Mouse (Mus musculus) limb, embryonic 12.5 days (tissue): ENCODE data around the gene Tppp3. TPM values are rescaled to one million over a fixed set of nuclear protein-coding genes. Genes with fewer than 3 reads are reported as not detected.

ENCODE experiments used
- ATAC-seq: fragments of 200-750 bp; cut with Nextera tagmentation; 2 replicates; pipeline ENCODE4 v1.8.0; 2017; ENCODE audit warnings: low read depth, moderate TSS enrichment; ENCODE audit not compliant: insufficient number of reproducible peaks, insufficient read depth, low FRiP score, low TSS enrichment
- H3K27ac ChIP-seq: fragments of 300-500 bp; sonication (generic); 2 replicates; pipeline ENCODE4 v1.5.1; 2016; ENCODE audit warnings: mild to moderate bottlenecking, moderate library complexity
- H3K27me3 ChIP-seq: fragments of 300-500 bp; sonication (generic); 2 replicates; pipeline ENCODE4 v1.6.1; 2016; ENCODE audit warnings: mild to moderate bottlenecking, moderate library complexity
- H3K36me3 ChIP-seq: fragments of 300-500 bp; sonication (generic); 2 replicates; pipeline ENCODE4 v1.6.1; 2016; ENCODE audit warnings: mild to moderate bottlenecking, moderate library complexity
- H3K4me1 ChIP-seq: fragments of 300-500 bp; sonication (generic); replicated peaks from 2 replicates; pipeline ENCODE4 v1.6.1; 2016
- H3K4me2 ChIP-seq: fragments of 300-500 bp; sonication (generic); 2 replicates; pipeline ENCODE4 v1.6.1; 2016; ENCODE audit warnings: mild to moderate bottlenecking, moderate library complexity
- H3K4me3 ChIP-seq: fragments of 300-500 bp; sonication (generic); replicated peaks from 2 replicates; pipeline ENCODE4 v1.5.1; 2016; ENCODE audit warnings: mild to moderate bottlenecking
- H3K9ac ChIP-seq: fragments of 300-500 bp; sonication (generic); replicated peaks from 2 replicates; pipeline ENCODE4 v1.6.1; 2016; ENCODE audit warnings: mild to moderate bottlenecking, moderate library complexity
- H3K9me3 ChIP-seq: fragments of 300-500 bp; sonication (generic); 2 replicates; pipeline ENCODE4 v1.6.1; 2016; ENCODE audit warnings: mild to moderate bottlenecking, moderate library complexity
- WGBS: fragments of 180-500 bp; shearing (Covaris S2); methylation state at CpG from one replicate; pipeline ENCODE4 v1.1.7; 2016; 5-methylcytosine and 5-hydroxymethylcytosine counted together
- polyA plus RNA-seq: library from polyadenylated mRNA; unstranded; fragments of >200 nt; fragmentation: Nextera tagmentation; extraction: Ambion mirVana; gene quantifications from 2 replicates; pipeline ENCODE4 v1.2.1, GENCODE M21; 2016

Tppp3 gene
- polyA plus RNA-seq, 1 experiment from 2014 or later = 28.9 TPM

DNA sequence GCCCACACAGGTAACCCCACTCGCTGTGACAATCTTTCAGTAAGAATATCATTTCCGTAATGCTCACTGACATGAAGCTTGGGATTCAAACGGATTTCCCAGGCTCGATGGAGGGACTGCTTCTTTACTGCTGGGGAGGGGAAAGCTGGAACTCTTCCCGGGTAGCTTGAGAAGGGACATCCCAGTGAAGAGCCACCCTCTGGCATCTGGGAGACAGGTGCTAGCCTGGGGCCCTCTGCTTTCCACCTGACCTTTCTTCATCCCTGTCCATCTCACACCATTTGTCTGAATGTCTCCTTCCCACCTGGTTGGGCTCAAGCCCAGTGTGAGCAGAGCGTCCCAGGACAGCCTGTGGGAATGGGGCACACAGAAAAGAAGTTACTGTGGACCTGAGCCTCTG is 5.1 kb downstream of the Tppp3 start:
- H3K9ac ChIP-seq = no peak overlapping the region
- ATAC-seq = no peak

DNA sequence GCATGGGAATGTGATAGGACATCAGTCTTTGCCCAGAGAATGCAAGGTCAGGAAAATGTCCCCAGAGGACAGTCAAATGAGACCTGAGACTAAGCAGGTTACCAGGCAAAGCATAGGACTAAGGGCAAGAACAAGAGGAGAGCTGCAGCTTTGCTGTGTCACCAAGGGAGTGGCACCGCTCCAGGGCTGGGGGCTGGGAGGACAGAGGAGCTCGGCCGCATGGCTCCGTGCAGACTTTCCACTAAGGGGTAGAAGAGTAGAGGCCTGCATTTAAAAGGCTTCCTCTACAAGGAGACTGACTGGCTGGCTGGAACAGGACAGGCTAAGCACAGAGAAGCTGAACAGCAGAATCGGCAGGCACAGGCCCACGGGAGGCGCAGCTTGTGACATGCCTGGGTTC is 6.7 kb downstream of the Tppp3 start:
- no peak for ATAC-seq
- Histone ChIP-seq H3K36me3 (peaks cover 4% of the 10 kb centered on the region; the same call in 1 of the 2 replicates), H3K27me3 (no peaks in the 10 kb centered on the region), H3K9me3 (no peaks in the 10 kb centered on the region), H3K4me3 (no peak overlapping the region), H3K4me1 (peaks cover 20% of the 10 kb centered on the region), H3K27ac (no peak overlapping the region), H3K9ac (no peak overlapping the region), H3K4me2 (no peak overlapping the region)
- WGBS = 65% methylated on average over 7 of the region's 7 CpGs

More for the DNA sequence above, 5.1 kb downstream of the Tppp3 start:
- Histone ChIP-seq H3K4me2 (no peak overlapping the region), H3K27ac (no peak overlapping the region), H3K36me3 (peaks cover 4% of the 10 kb centered on the region; the same call in 1 of the 2 replicates), H3K27me3 (peaks cover 13% of the 10 kb centered on the region), H3K9me3 (no peaks in the 10 kb centered on the region), H3K4me1 (peaks cover 26% of the 10 kb centered on the region), H3K4me3 (no peak overlapping the region)
- 76% methylated on average over 6 of the region's 6 CpGs for WGBS

DNA sequence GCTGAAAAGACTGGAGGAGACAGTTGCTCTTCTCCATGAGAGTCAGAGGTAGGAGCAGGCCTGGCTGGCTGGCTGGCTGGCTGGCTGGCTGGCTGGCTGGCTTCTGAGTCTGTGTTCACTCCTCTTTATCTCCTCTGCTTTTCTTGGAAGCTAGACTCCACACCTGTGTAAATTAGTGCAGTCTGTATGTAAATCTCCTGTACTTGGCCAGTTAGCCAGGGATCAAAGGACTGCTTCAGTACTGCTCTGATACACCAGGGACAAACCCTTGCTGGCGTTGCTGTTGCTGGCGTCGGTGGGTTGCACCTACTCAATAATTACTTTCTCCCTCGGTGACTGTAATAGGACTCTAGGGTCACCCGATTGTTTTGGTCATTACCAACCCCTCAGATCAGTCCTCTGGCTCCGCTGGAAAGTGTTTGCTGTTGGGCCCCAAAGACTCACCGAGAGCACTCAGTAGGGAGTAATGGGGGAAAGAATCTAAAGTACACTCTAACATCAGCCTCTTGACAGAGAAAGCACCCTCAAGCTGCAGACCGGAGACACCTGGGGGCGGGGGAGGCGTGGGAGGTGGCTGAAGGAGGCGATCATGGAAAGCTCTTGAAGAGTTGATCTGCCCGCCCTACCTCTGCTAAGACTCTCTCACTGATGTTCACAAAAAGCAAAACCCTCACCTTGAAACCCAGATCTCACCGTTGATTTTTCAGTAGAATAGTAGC is 10.1 kb downstream of the Tppp3 start:
- Histone ChIP-seq H3K36me3 (no peaks in the 10 kb centered on the region), H3K4me2 (no peak overlapping the region), H3K27me3 (no peaks in the 10 kb centered on the region), H3K9me3 (no peaks in the 10 kb centered on the region), H3K4me1 (peaks cover 12% of the 10 kb centered on the region), H3K27ac (no peak overlapping the region), H3K4me3 (no peak overlapping the region), H3K9ac (no peak overlapping the region)
- no peak for ATAC-seq
- WGBS = 48% methylated on average over 13 of the region's 13 CpGs

DNA sequence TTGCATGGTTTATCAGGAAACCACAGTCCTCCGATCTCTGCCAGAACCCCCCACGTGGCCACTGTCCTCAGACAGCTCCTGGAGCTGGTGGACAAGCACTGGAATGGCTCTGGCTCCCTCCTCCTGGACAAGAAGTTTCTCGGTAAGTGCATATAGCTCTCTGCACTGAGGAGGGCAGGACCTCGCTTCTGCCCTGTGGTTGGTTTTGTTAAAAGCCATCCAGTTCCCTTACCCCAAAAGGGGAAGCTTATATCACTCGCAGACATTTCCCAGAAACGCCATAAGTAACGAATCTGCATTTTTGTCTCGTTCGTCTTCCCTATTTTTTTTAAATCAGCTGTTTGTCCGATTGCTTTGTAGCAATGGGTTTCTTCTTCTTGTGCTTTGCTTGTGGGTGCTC is 16.1 kb downstream of the Tppp3 start:
- Histone ChIP-seq H3K4me2 (no peak overlapping the region), H3K9ac (no peak overlapping the region), H3K36me3 (no peaks in the 10 kb centered on the region), H3K4me1 (no peaks in the 10 kb centered on the region), H3K4me3 (no peak overlapping the region), H3K9me3 (no peaks in the 10 kb centered on the region), H3K27me3 (no peaks in the 10 kb centered on the region), H3K27ac (no peak overlapping the region)
- no peak for ATAC-seq
- WGBS = 64% methylated on average over 10 of the region's 10 CpGs

DNA sequence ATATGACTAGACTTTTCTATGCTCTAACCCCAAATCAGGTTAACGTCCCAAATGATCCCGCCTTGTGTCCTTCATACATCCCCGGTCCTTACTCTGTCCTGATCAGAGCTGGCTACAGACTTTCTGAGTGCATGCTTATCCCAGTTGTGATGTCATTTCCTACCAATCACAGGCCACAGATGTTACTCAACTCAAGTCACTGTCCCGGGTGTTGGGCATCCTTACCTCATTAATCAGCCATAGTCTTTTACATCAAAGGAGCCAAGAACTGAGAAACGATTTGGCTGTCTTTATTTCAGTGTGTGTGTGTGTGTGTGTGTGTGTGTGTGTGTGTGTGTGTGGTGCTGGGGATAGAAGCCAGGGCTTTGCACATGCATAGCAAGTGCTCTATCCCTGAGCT is 17.2 kb downstream of the Tppp3 start:
- no peaks in the 10 kb centered on the region for H3K9me3 ChIP-seq
- H3K36me3 ChIP-seq = no peaks in the 10 kb centered on the region
- no peak overlapping the region for H3K4me2 ChIP-seq
- H3K9ac ChIP-seq = no peak overlapping the region
- 63% methylated on average over 5 of the region's 5 CpGs for WGBS
- ATAC-seq = no peak
- no peak overlapping the region for H3K4me3 ChIP-seq
- no peaks in the 10 kb centered on the region for H3K27me3 ChIP-seq
- H3K4me1 ChIP-seq = no peaks in the 10 kb centered on the region
- no peak overlapping the region for H3K27ac ChIP-seq

DNA sequence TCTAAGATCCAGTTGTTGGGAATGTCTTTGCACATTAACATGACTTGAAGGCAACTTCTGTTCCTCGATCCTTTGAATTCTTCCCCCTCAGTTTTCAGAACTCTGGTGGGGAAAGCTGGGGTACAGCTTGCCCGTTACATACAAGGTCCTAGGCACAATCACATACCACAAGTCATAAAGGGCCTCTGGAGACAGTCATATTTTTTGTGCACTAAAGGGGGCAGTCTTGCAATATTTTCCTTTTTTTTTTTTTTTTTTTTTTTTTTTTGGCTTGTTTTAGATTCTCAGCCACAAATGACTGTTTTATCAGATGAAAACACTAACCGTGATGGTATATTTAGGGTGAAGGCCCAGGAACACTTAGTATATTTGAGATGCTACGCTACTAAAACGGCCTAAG is 18.0 kb downstream of the Tppp3 start:
- no peak overlapping the region for H3K4me2 ChIP-seq
- no peak overlapping the region for H3K4me3 ChIP-seq
- WGBS = 75% methylated on average over 5 of the region's 5 CpGs
- no peaks in the 10 kb centered on the region for H3K36me3 ChIP-seq
- ATAC-seq = no peak
- no peaks in the 10 kb centered on the region for H3K4me1 ChIP-seq
- H3K9ac ChIP-seq = no peak overlapping the region
- no peak overlapping the region for H3K27ac ChIP-seq
- H3K9me3 ChIP-seq = no peaks in the 10 kb centered on the region
- no peaks in the 10 kb centered on the region for H3K27me3 ChIP-seq

DNA sequence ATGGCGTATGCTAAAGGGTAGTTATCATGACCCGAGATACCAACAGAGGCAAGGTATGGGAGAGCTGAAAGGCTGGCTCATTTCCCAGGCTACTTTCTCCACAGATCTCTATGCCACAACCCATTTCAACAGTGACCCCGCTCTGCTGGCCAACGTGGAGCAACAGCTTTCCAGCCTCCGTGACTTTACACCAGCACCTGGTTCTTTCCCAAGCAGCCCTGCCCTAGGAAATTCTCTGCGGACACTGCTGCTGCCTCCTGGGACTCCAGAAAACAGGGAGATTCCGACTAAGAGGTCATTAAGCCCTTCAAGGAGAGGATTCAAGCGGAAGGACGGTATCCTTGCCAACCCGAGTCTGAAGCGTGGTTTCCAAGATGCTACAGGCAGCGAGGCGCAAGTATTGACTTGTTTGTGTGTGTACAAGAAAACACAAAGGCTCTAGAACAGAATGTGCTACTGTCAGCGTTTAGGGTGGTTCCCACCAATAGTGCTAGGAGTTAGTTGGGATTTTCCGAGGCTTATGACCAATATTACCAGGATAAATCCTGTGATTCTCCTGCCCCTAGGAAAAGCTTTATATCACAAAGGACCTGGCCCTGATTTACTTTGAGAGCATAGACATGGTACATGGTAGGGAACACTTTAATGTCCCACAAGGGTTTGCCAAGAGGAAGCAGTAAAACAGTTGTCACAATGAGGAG is 19.3 kb downstream of the Tppp3 start:
- Histone ChIP-seq H3K27me3 (no peaks in the 10 kb centered on the region), H3K9me3 (no peaks in the 10 kb centered on the region), H3K9ac (no peak overlapping the region), H3K4me1 (no peaks in the 10 kb centered on the region), H3K4me3 (no peak overlapping the region), H3K4me2 (no peak overlapping the region), H3K36me3 (no peaks in the 10 kb centered on the region), H3K27ac (no peak overlapping the region)
- ATAC-seq = no peak
- WGBS = 70% methylated on average over 15 of the region's 15 CpGs

DNA sequence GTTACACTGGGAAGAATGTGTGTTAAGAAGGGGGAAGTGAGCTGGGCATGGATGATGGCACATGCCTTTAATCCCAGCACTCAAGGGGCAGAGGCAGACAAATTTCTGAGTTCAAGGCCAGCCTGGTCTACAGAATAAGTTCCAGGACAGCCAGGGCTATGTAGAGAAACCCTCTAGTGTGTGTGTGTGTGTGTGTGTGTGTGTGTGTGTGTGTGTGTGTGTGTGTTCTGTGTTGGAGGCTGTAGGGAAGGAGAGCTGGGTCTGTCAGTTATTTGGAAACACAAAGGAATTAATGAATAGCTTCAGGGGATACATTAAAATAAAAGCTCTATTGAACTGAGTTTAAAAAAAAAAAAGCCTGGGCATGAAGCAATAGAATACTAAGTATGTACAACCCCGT is 20.3 kb downstream of the Tppp3 start:
- Histone ChIP-seq H3K4me1 (peaks cover 3% of the 10 kb centered on the region; the same call in 1 of the 2 replicates), H3K27ac (no peak overlapping the region), H3K9me3 (no peaks in the 10 kb centered on the region), H3K4me2 (no peak overlapping the region), H3K27me3 (no peaks in the 10 kb centered on the region), H3K4me3 (no peak overlapping the region), H3K36me3 (no peaks in the 10 kb centered on the region), H3K9ac (no peak overlapping the region)
- WGBS = 71% methylated on average over 1 of the region's 1 CpGs
- no peak for ATAC-seq

DNA sequence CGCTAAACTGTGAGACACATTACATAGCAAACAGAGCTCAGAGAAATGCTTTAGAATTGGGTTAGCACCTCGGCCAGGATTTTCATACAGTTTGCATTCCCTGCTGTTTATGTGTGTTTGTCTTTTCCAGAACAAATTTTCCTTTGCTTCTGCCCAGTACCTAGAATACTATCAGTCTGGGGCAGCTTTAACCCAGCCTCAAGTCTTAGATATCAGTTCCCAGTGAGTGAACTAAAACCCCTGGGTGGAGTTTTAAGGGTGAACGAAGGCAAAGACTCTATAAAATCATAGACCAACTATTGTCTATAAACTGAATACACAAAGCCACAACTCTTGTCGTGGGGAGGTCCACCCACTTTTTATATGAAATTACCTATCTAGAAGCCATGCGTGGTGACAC is 22.7 kb downstream of the Tppp3 start:
- WGBS = 81% methylated on average over 5 of the region's 5 CpGs
- peaks cover 9% of the 10 kb centered on the region; the same call in 1 of the 2 replicates for H3K4me1 ChIP-seq
- H3K27me3 ChIP-seq = no peaks in the 10 kb centered on the region
- no peak overlapping the region for H3K9ac ChIP-seq
- ATAC-seq = no peak
- H3K27ac ChIP-seq = no peak overlapping the region
- H3K9me3 ChIP-seq = no peaks in the 10 kb centered on the region
- no peak overlapping the region for H3K4me3 ChIP-seq
- no peaks in the 10 kb centered on the region for H3K36me3 ChIP-seq
- H3K4me2 ChIP-seq = no peak overlapping the region

DNA sequence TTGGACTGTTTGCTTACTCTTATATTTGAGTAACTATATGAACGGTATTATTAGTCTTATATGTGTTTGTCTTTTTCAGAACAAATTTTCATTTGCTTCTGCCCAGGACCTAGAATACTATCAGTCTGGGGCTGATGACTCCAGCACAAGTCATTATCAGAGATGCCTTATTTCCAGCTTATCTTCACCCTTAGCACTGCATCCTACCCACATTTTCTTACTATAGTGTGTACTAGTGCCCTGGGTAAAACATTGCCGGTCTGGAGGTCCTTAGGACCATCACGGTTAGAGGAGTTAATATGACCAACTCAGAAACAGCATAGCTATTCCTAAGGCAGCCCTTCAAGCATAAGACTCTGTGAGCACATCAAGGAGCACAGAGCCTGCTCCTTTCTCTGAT is 23.1 kb downstream of the Tppp3 start:
- Histone ChIP-seq H3K4me1 (peaks cover 9% of the 10 kb centered on the region; the same call in 1 of the 2 replicates), H3K9me3 (no peaks in the 10 kb centered on the region), H3K4me3 (no peak overlapping the region), H3K4me2 (no peak overlapping the region), H3K36me3 (no peaks in the 10 kb centered on the region), H3K27ac (no peak overlapping the region), H3K27me3 (no peaks in the 10 kb centered on the region), H3K9ac (no peak overlapping the region)
- ATAC-seq = no peak
- 91% methylated on average over 3 of the region's 3 CpGs for WGBS

DNA sequence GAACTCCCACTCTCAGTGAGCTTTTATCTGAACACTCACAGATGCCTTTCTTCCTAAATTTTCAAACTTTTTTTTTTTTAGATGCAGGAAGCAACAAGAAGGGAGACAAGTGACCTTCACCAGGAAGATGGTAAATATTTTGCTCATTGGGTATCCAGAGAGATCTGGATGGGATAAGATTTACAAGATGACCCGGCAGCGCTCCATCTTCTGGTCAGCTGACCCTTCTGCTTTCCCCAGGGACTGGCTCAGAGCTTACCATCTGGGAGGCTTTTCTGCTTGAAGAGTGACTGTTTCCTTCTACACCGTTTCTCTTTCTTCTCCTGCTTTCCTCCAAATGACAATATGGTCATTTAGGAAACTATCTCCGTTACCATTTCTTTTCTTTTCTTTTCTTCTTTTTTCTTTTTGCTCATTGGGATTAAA is 25.2 kb downstream of the Tppp3 start:
- Histone ChIP-seq H3K4me1 (peaks cover 9% of the 10 kb centered on the region; the same call in 1 of the 2 replicates), H3K4me2 (peak overlapping the region; percentile 19; the same call in 1 of the 2 replicates), H3K27ac (no peak overlapping the region), H3K9me3 (no peaks in the 10 kb centered on the region), H3K36me3 (no peaks in the 10 kb centered on the region), H3K9ac (no peak overlapping the region), H3K27me3 (0 out of 2 replicates have a peak, but pooled peaks cover 3% of the 10 kb centered on the region), H3K4me3 (no peak overlapping the region)
- ATAC-seq = no peak
- 34% methylated on average over 4 of the region's 4 CpGs for WGBS
